Mouse (Mus musculus) small intestine, adult 2 months (tissue): Measurements from ENCODE around the gene Dnlz.

Experiments used
- CTCF ChIP-seq: fragments of 200-500 bp; IDR thresholded peaks from 2 replicates; pipeline ENCODE4 v1.5.1; 2012; ENCODE audit warnings: low read depth, mild to moderate bottlenecking, control low read depth, inconsistent platforms, low read length, moderate library complexity, mixed read lengths; ENCODE audit not compliant: insufficient replicate concordance, insufficient read length; ENCODE audit errors: extremely low read depth
- POLR2A ChIP-seq: fragments of 200-500 bp; IDR thresholded peaks from 2 replicates; pipeline ENCODE4 v1.6.1; 2012; ENCODE audit warnings: low read depth, mild to moderate bottlenecking, control low read depth, inconsistent platforms, low read length, moderate library complexity

- TF ChIP-seq CTCF, result no peak
- TF ChIP-seq POLR2A, result no peak
Observed at GRCm38 (mm10) chr2:26330056-26330468, 21.8 kb downstream of the Dnlz start.
